Mouse (Mus musculus) C2C12 (cell line): ENCODE results near the gene Plekha6. TPM values are rescaled to one million over a fixed set of nuclear protein-coding genes. Genes with fewer than 3 reads are reported as not detected.

ENCODE experiments used
- H3K27me3 ChIP-seq: one replicate; pipeline ENCODE4 v1.6.1; 2011; ENCODE audit not compliant: control insufficient read depth, insufficient read depth, insufficient read length
- H3K36me3 ChIP-seq: one replicate; pipeline ENCODE4 v1.6.1; 2011; ENCODE audit not compliant: control insufficient read depth, insufficient read depth
- H3K4me3 ChIP-seq: one replicate; pipeline ENCODE4 v1.5.1; 2011; ENCODE audit warnings: mild to moderate bottlenecking, control low read depth; ENCODE audit not compliant: poor library complexity, insufficient read depth, severe bottlenecking
- H3K79me2 ChIP-seq: one replicate; pipeline ENCODE4 v1.6.1; 2011; ENCODE audit not compliant: control insufficient read depth, insufficient read depth
- H3K79me3 ChIP-seq: one replicate; pipeline ENCODE4 v1.6.1; 2011; ENCODE audit warnings: low read depth, control low read depth
- H3ac ChIP-seq: one replicate; pipeline ENCODE3; 2011; ENCODE audit warnings: low read depth; ENCODE audit not compliant: control insufficient read depth, insufficient read length
- CEBPB ChIP-seq: IDR thresholded peaks from one replicate; pipeline ENCODE4 v1.6.1; 2011; ENCODE audit warnings: low read depth, mild to moderate bottlenecking, control low read depth, moderate library complexity
- CTCF ChIP-seq: IDR thresholded peaks from one replicate; pipeline ENCODE4 v1.5.1; 2011; ENCODE audit not compliant: control insufficient read depth, insufficient read depth, insufficient read length
- FOSL1 ChIP-seq: IDR thresholded peaks from one replicate; pipeline ENCODE4 v1.8.0; 2011; ENCODE audit warnings: mild to moderate bottlenecking, low read length; ENCODE audit not compliant: poor library complexity, insufficient read depth, severe bottlenecking
- MAX ChIP-seq: IDR thresholded peaks from one replicate; pipeline ENCODE4 v1.6.1; 2011; ENCODE audit warnings: mild to moderate bottlenecking, control low read depth
- MYOD1 ChIP-seq: IDR thresholded peaks from one replicate; pipeline ENCODE4 v1.6.1; 2011; ENCODE audit warnings: low read depth; ENCODE audit not compliant: control insufficient read depth, insufficient read length
- MYOG ChIP-seq: IDR thresholded peaks from one replicate; pipeline ENCODE4 v1.6.1; 2011; ENCODE audit not compliant: control insufficient read depth, insufficient read length; ENCODE audit errors: extremely low read depth
- USF1 ChIP-seq: IDR thresholded peaks from one replicate; pipeline ENCODE4 v1.6.1; 2011; ENCODE audit warnings: low read depth, mild to moderate bottlenecking, control low read depth, moderate library complexity
- polyA plus RNA-seq: library from polyadenylated mRNA; unstranded; fragments of >200 nt; fragmentation: generic; extraction: Trizol; gene quantifications from one replicate; pipeline ENCODE4 v1.2.1, GENCODE M21; 2012; ENCODE audit warnings: missing spikeins

Plekha6 gene
- polyA plus RNA-seq, 1 experiment: 0.15 TPM

DNA sequence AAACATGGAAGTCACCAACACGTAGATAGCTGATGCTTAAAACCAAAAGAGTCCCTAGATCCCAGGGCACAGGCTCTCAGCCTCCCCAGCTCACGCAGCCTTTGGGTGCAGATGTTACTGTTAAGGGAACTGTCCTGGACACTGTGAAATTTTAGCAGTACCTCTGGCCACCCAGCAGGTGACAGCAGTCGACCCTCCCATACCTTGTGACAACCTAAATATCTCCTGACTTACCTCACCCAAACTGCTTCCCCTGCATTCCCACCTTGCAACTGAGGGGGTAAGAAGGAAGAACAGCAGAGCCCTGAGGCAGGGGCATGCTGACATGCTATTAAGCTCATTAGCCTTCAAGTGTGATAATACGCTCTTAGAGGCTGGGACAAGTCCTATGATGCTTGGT lies 147.2 kb downstream of the Plekha6 start:
- Histone ChIP-seq H3K79me3 (no peaks in the 10 kb centered on the region), H3K79me2 (no peaks in the 10 kb centered on the region), H3K4me3 (no peak overlapping the region), H3K27me3 (peaks cover 38% of the 10 kb centered on the region), H3K36me3 (no peaks in the 10 kb centered on the region), H3ac (no peak overlapping the region)
- TF ChIP-seq USF1 (no peak), MYOG (no peak), FOSL1 (no peak), CTCF (no peak), MAX (no peak), MYOD1 (no peak), CEBPB (no peak)

DNA sequence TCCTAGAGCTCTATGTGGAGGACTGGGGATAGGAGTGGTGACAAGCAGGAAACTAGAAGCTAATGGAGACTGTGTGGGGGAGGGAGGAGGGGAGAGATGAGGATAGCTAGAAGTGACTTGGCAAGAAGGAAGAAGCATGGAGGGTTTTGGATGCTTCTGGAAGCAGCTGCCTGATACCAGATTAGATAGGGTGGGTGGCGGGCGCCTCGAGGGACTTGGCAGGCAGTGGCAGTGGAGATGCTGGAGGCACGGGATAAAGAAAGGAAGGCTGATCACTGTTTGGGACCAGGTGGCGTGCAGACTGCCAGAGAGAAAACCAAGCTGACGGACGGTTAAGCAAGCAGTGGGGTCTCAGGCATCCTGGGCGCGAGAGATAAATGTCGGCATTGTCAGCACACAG lies 147.9 kb downstream of the Plekha6 start:
- Histone ChIP-seq H3K79me2 (no peaks in the 10 kb centered on the region), H3K4me3 (no peak overlapping the region), H3K79me3 (no peaks in the 10 kb centered on the region), H3K36me3 (no peaks in the 10 kb centered on the region), H3ac (no peak overlapping the region), H3K27me3 (peaks cover 38% of the 10 kb centered on the region)
- TF ChIP-seq USF1: no peak

DNA sequence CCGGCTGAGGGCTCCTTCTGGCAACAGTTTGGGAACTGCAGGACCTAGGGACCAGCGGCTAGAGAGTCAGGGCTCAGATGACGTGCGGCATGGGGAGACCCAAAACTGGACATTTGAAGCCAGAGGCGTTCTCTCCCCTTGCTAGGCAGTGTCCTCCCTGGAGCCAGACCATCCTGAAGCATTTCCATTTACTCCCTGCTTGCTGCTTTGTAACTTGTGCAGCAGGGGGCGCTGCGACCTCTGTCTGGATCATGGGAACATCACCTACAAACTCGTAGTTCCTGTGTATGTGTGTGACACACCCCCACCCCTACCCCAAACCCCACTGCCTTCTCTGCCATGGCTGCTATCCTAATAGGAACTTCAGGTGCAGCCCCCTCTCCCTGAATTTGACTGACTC lies 150.4 kb downstream of the Plekha6 start:
- peaks cover 32% of the 10 kb centered on the region for H3K27me3 ChIP-seq
- no peaks in the 10 kb centered on the region for H3K79me3 ChIP-seq
- TF ChIP-seq MYOG: no peak
- peak; percentile 22 for TF ChIP-seq CTCF
- H3K79me2 ChIP-seq: no peaks in the 10 kb centered on the region
- H3ac ChIP-seq: no peak overlapping the region
- no peaks in the 10 kb centered on the region for H3K36me3 ChIP-seq
- no peak overlapping the region for H3K4me3 ChIP-seq

DNA sequence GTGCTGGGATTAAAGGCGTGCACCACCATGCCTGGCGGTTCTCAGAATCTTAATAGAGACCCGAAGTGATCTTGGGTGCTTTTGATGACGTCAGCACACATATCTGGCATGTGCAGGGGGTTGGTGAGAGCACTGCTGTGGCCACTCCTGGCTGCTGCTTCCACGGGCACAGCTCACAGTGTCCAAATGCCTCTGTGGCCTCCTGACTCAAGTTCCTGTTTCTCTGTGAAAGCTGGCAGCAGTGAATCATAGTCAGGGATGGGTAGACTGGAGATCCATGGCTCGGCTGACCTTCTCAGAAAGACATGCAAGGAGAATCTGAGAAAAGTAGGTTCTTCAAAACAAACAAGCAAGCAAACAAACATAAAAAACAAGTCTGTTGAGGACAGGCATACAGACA lies 151.8 kb downstream of the Plekha6 start:
- Histone ChIP-seq H3K27me3 (peaks cover 18% of the 10 kb centered on the region), H3K4me3 (no peak overlapping the region), H3K79me3 (no peaks in the 10 kb centered on the region), H3K79me2 (no peaks in the 10 kb centered on the region), H3ac (no peak overlapping the region), H3K36me3 (no peaks in the 10 kb centered on the region)
- TF ChIP-seq CTCF (no peak), MAX (no peak), CEBPB (no peak), MYOD1 (no peak), MYOG (no peak), FOSL1 (no peak), USF1 (no peak)

DNA sequence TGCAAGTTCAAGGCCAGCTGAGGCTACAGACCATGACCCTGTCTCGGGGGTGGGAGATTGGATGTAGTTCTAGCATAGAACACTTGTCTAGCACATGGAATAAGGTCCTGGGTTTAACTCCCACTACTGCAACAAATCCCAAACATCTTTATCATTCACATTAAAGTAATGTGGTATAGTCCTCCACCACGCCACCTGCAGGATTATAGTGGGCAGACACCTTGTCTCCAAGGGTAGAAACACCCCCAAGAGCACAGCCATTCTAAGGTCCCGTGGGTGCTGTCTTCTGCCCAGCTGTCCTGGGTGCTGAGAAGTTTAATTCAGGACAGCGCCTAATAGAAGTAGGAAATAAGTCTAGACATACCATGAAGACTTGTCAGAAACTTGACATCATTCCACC lies 152.6 kb downstream of the Plekha6 start:
- peaks cover 11% of the 10 kb centered on the region for H3K27me3 ChIP-seq
- H3ac ChIP-seq: no peak overlapping the region
- no peaks in the 10 kb centered on the region for H3K36me3 ChIP-seq
- no peak overlapping the region for H3K4me3 ChIP-seq
- no peak for TF ChIP-seq MAX
- no peak for TF ChIP-seq MYOG
- no peak for TF ChIP-seq CTCF
- no peaks in the 10 kb centered on the region for H3K79me2 ChIP-seq
- H3K79me3 ChIP-seq: no peaks in the 10 kb centered on the region

DNA sequence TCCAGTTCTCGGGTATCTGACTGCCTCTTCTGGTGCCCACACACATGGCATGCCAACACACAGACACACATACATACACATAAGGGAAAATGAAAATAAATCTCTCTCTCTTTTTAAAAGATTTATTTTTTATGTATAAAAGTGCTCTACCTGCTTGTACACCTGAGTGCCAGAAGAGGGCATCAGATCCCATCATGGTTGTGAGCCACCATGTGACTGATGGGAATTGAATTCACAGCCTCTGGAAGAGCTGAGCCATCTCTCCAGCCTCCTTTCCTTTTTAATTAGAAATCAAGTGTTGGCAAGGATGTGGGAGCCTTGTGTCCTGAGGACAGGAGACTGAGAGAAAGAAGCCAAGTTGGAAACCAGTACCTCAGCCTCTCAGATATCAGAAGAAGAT lies 153.1 kb downstream of the Plekha6 start:
- no peak overlapping the region for H3ac ChIP-seq
- H3K4me3 ChIP-seq: no peak overlapping the region
- TF ChIP-seq MYOG (no peak), CEBPB (no peak), USF1 (peak; percentile 37), MAX (no peak)
- H3K79me2 ChIP-seq: no peaks in the 10 kb centered on the region
- H3K27me3 ChIP-seq: peaks cover 7% of the 10 kb centered on the region
- H3K36me3 ChIP-seq: no peaks in the 10 kb centered on the region
- H3K79me3 ChIP-seq: no peaks in the 10 kb centered on the region

DNA sequence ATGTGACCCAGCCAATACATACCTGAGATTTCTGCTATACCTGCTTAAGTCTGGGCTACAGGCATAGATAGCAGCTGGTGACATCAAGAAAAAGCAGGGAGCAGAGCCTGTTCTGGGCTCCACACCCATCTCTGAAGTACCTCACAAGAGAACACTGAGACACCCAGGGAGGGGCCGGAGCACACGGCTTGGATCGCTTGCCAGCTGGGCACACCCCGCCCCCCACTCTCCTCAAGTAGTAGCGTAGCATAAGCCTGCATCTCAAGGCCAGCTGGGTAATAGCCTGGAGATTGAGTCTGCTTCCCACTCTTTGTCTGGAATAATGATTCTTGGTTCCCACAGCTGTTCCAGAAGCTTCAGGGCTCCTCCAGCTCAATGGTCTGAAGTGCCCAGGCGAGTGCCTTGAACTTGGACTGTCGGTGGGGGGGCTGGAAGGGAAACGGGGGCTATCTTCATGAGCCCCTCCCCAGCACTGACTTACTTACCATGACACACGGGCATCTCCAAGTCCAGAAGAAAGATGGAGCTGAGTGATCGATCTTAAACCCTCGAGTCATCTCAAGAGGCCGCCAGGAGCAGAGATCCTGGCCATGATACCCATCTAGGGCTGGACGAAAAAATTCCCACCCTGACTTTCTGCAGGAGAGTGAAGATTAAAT lies 157.4 kb downstream of the Plekha6 start, which contains the start of gene Kiss1:
Gene Kiss1 (plus strand): TSS at position 609 of the 659 bp plus-strand sequence.
- Histone ChIP-seq H3K79me3 (no peaks in the 10 kb centered on the region), H3K36me3 (no peaks in the 10 kb centered on the region), H3ac (no peak within 1 kb of the TSS), H3K27me3 (peaks cover 3% of the 10 kb centered on the region), H3K4me3 (no peak within 1 kb of the TSS), H3K79me2 (no peaks in the 10 kb centered on the region)
- TF ChIP-seq CEBPB: no peak
- no peak for TF ChIP-seq MAX
